14 mouse cellular contexts compared by ENCODE assay signal in genomic region chr10:22817976-22818375, GRCm38 (mm10). TPM values are rescaled to one million over a fixed set of nuclear protein-coding genes. Genes with fewer than 3 reads are reported as not detected.
DNase-seq lines count a peak whose midpoint lies in the region; ATAC-seq and TF ChIP-seq lines count a peak whose summit lies in the region.
"Had no signal": no experiment of that assay in that cellular context is flagged by ENCODE, and none has a peak within 500 bp of the region (broad histone marks: within the 10 kb centered on the region; RNA-seq: fewer than 3 reads in every experiment).

No protein-coding gene starts in this region.

- peak overlapping the region; percentile 70 for H3K4me3 ChIP-seq in heart, embryonic 10.5 days
- peak overlapping the region; percentile 67 for H3K4me3 ChIP-seq in lung, embryonic 14.5 days (ENCODE audit: low read depth, low read length)
- peak overlapping the region; percentile 37 for H3K4me3 ChIP-seq in heart, embryonic 15.5 days
- H3K4me3 ChIP-seq in small intestine, adult 2 months (ENCODE audit: low read depth, low read length) = peak overlapping the region; percentile 71
- H3K4me3 ChIP-seq: left cerebral cortex, adult 2 months had no signal

- no peak for DNase-seq in heart, embryonic 10.5 days (ENCODE audit: low spot score)
- DNase-seq in heart, postnatal 25 days (ENCODE audit: low spot score) = no peak
- DNase-seq in lung, embryonic 14.5 days = peak; percentile 63
- DNase-seq in lung, postnatal 10 days = no peak
- no peak for DNase-seq in MN1 (ENCODE audit: low spot score)
- no peak for DNase-seq in left cerebral cortex, adult 11 months (ENCODE audit: low spot score)
- DNase-seq: adrenal gland, postnatal 36 days; cerebellum, adult 18-20 months had no signal

- no peak for TF ChIP-seq POLR2A in small intestine, adult 2 months (IDR thresholded peaks at IDR 0.05; ENCODE audit: low read depth, low read length)

- peaks cover 33% of the 10 kb centered on the region for H3K4me1 ChIP-seq in heart, embryonic 10.5 days
- H3K4me1 ChIP-seq in lung, embryonic 14.5 days (ENCODE audit: insufficient read depth) = peaks cover under 1% of the 10 kb centered on the region
- peaks cover 28% of the 10 kb centered on the region for H3K4me1 ChIP-seq in heart, embryonic 15.5 days (replicated peaks)
- H3K4me1 ChIP-seq in small intestine, adult 2 months (ENCODE audit: control insufficient read depth, insufficient read depth, insufficient read length, low read length) = no peaks in the 10 kb centered on the region

- no peak for ATAC-seq in lung, embryonic 14.5 days (ENCODE audit: insufficient read depth)
- ATAC-seq in heart, embryonic 15.5 days (replicated peaks; ENCODE audit: insufficient number of reproducible peaks, insufficient read depth, low FRiP score, low read depth) = no peak

- TF ChIP-seq CTCF in lung, embryonic 14.5 days (IDR thresholded peaks at IDR 0.05; ENCODE audit: low read depth) = no peak
- no peak for TF ChIP-seq CTCF in small intestine, adult 2 months (IDR thresholded peaks at IDR 0.05; ENCODE audit: extremely low read depth, insufficient read length, insufficient replicate concordance, low read depth, low read length)

- 8% methylated on average over 4 of the region's 4 CpGs for WGBS in heart, embryonic 10.5 days
- WGBS in lung, embryonic 14.5 days = 5% methylated on average over 4 of the region's 4 CpGs
- 16% methylated on average over 4 of the region's 4 CpGs for WGBS in heart, embryonic 15.5 days
- 11% methylated on average over 4 of the region's 4 CpGs for WGBS in small intestine, adult 2 months

- peak overlapping the region; percentile 95 for H3K9ac ChIP-seq in lung, embryonic 14.5 days
- no peak overlapping the region; the same call in 1 of the 2 replicates for H3K9ac ChIP-seq in heart, embryonic 15.5 days

- H3K36me3 ChIP-seq in heart, embryonic 10.5 days = no peaks in the 10 kb centered on the region
- H3K36me3 ChIP-seq in lung, embryonic 14.5 days (ENCODE audit: insufficient read depth) = peaks cover 7% of the 10 kb centered on the region; the same call in 1 of the 2 replicates
- no peaks in the 10 kb centered on the region for H3K36me3 ChIP-seq in heart, embryonic 15.5 days
- H3K36me3 ChIP-seq in small intestine, adult 2 months (ENCODE audit: control insufficient read depth, insufficient read depth, low read length) = no peaks in the 10 kb centered on the region

- H3K4me2 ChIP-seq in lung, embryonic 14.5 days = peak overlapping the region; percentile 58
- peak overlapping the region; percentile 25; the same call in 1 of the 2 replicates for H3K4me2 ChIP-seq in heart, embryonic 15.5 days

- peak overlapping the region; percentile 63 for H3K27ac ChIP-seq in heart, embryonic 10.5 days
- peak overlapping the region; percentile 97 for H3K27ac ChIP-seq in lung, embryonic 14.5 days (ENCODE audit: low read depth)
- peak overlapping the region; percentile 43 for H3K27ac ChIP-seq in heart, embryonic 15.5 days
- H3K27ac ChIP-seq in small intestine, adult 2 months (ENCODE audit: insufficient read depth, low read depth, low read length) = peak overlapping the region; percentile 45; the same call in 1 of the 2 replicates
- H3K27ac ChIP-seq: left cerebral cortex, adult 2 months had no signal

- intact Hi-C loops in heart, postnatal 25 days (cut with DNase I) = no loop called here

- peaks cover 81% of the 10 kb centered on the region for H3K27me3 ChIP-seq in heart, embryonic 10.5 days (ENCODE audit: insufficient read depth, poor library complexity, severe bottlenecking)
- H3K27me3 ChIP-seq in lung, embryonic 14.5 days (ENCODE audit: insufficient read depth, low read length) = peaks cover 23% of the 10 kb centered on the region
- peaks cover 78% of the 10 kb centered on the region for H3K27me3 ChIP-seq in heart, embryonic 15.5 days
- H3K27me3 ChIP-seq in small intestine, adult 2 months (ENCODE audit: control insufficient read depth, insufficient read depth, low read length) = peaks cover 43% of the 10 kb centered on the region

- H3K9me3 ChIP-seq in heart, embryonic 10.5 days = no peaks in the 10 kb centered on the region
- H3K9me3 ChIP-seq in lung, embryonic 14.5 days (ENCODE audit: low read depth, low read length) = no peaks in the 10 kb centered on the region
- no peaks in the 10 kb centered on the region for H3K9me3 ChIP-seq in heart, embryonic 15.5 days (replicated peaks)

RNA-seq across cellular contexts. Expression of gene Tcf21, which starts 2.0 kb away (rescaled TPM):
- polyA plus RNA-seq in heart, embryonic 10.5 days (2016; fragmentation: Nextera tagmentation; extraction: Ambion mirVana) = 64.0 and 75.4 TPM in 2 replicates
- 10 to 100 TPM; 10.9 to 14.4 TPM for total RNA-seq in heart, postnatal 25 days (2021)
- polyA plus RNA-seq in lung, embryonic 14.5 days (2014; fragmentation: Nextera tagmentation; extraction: Ambion mirVana) = 227 and 238 TPM in 2 replicates
- 57.9 and 59.4 TPM in 2 replicates for polyA plus RNA-seq in heart, embryonic 15.5 days (2015; fragmentation: Nextera tagmentation; extraction: Ambion mirVana)
- 26.8 and 46.8 TPM in 2 replicates for polyA plus RNA-seq in small intestine, adult 2 months (2012; rRNA removed)
- total RNA-seq: granulocyte monocyte progenitor cell, adult 5-6 weeks; left cerebral cortex, adult 2 months; neutrophil, adult 5-6 weeks had no signal
- polyA plus RNA-seq: C2C12 had no signal

Comparison
In these comparisons a context has a peak if more than half of its experiments do, and no peak if none do; other contexts are left out.
1. H3K27ac ChIP-seq: peak in every context shown above with its lines; median percentile 97 in lung, embryonic 14.5 days; 63 in heart, embryonic 10.5 days; 45 in small intestine, adult 2 months; 43 in heart, embryonic 15.5 days.